Comparison of ENCODE assay signal across 9 mouse cellular contexts in genomic region chr4:136876971-136877370, GRCm38 (mm10). TPM values are rescaled to one million over a fixed set of nuclear protein-coding genes. Genes with fewer than 3 reads are reported as not detected.
DNase-seq lines count a peak whose midpoint lies in the region; ATAC-seq and TF ChIP-seq lines count a peak whose summit lies in the region.
"Had no signal": no experiment of that assay in that cellular context is flagged by ENCODE, and none has a peak within 500 bp of the region (broad histone marks: within the 10 kb centered on the region; RNA-seq: fewer than 3 reads in every experiment).

No protein-coding gene starts in this region.

- in situ Hi-C loops in CH12.LX (cut with MboI; ENCODE audit: low pct_ligation_motif_present, low pct_unique_long_range_greater_than_20kb, low sequenced_read_pairs) = loop anchor here (5.0 kb wide), 1 partner anchor 35 kb away; no protein-coding TSS in a partner anchor

- no peak overlapping the region for H3K4me2 ChIP-seq in CH12.LX (ENCODE audit: insufficient read depth, low read depth, poor library complexity, severe bottlenecking)

- peak; percentile 83 for TF ChIP-seq RAD21 in CH12.LX (IDR thresholded peaks at IDR 0.05; ENCODE audit: low read depth, low read length)

- H3K36me3 ChIP-seq in CH12.LX (replicated peaks in 1 of 2; ENCODE audit: control insufficient read depth in 1 of 2, insufficient read depth in 1 of 2, low read length in 1 of 2) = no peaks in the 10 kb centered on the region

- ATAC-seq in frontal cortex, adult (ENCODE audit: low TSS enrichment) = peak; percentile 62; the same call in 1 of the 2 replicates

- DNase-seq in heart, adult 11 months = peak; percentile 82
- DNase-seq in heart, adult 9 months (ENCODE audit: low spot score in 2 of 2) = no peak
- DNase-seq in CH12.LX (ENCODE audit: extremely low read depth) = peak; percentile 36
- peak; percentile 26 to 37 for DNase-seq in cerebellum, adult 2 months
- peak; percentile 83 to 85 for DNase-seq in kidney, postnatal 4 days
- DNase-seq in ovary, postnatal 14 days (ENCODE audit: low spot score) = peak; percentile 62
- DNase-seq in spleen, adult 12 weeks (ENCODE audit: low spot score) = no peak

- TF ChIP-seq EP300 in CH12.LX (IDR thresholded peaks at IDR 0.05; ENCODE audit: low read length) = no peak

- peaks cover 83% of the 10 kb centered on the region for H3K27me3 ChIP-seq in CH12.LX (replicated peaks)
- no peaks in the 10 kb centered on the region for H3K27me3 ChIP-seq in cerebellum, adult 2 months (ENCODE audit: control insufficient read depth, insufficient read depth, low read length)

- H3K79me2 ChIP-seq in CH12.LX (replicated peaks; ENCODE audit: control insufficient read depth, extremely low read depth, insufficient read depth, poor library complexity, severe bottlenecking) = no peaks in the 10 kb centered on the region

- H3K4me1 ChIP-seq in CH12.LX (ENCODE audit: control insufficient read depth in 1 of 2, insufficient read depth in 2 of 2) = 0 out of 4 replicates have a peak, but pooled peaks cover 0 to 3% of the 10 kb centered on the region in 2 experiments
- H3K4me1 ChIP-seq in cerebellum, adult 2 months (ENCODE audit: control insufficient read depth, insufficient read depth, low read length) = no peaks in the 10 kb centered on the region

- no peak for TF ChIP-seq POLR2A in CH12.LX (IDR thresholded peaks at IDR 0.05; ENCODE audit: low read depth, low read length)
- no peak for TF ChIP-seq POLR2A in cerebellum, adult 2 months (IDR thresholded peaks at IDR 0.05; ENCODE audit: borderline replicate concordance, insufficient read depth, low read length)

- no peak overlapping the region for H3K27ac ChIP-seq in CH12.LX (ENCODE audit: insufficient read depth, low read depth)
- no peak overlapping the region for H3K27ac ChIP-seq in cerebellum, adult 2 months (ENCODE audit: insufficient read depth, low read length)

- no peak overlapping the region for H3K9ac ChIP-seq in CH12.LX (ENCODE audit: insufficient read depth, low read depth)

- dilution Hi-C loops in CH12.LX (cut with MboI; ENCODE audit: extremely low pct_ligation_motif_present, extremely low pct_unique_long_range_greater_than_20kb, low sequenced_read_pairs) = no loop called here

- H3K9me3 ChIP-seq in CH12.LX (replicated peaks; ENCODE audit: low read length) = peaks cover 3% of the 10 kb centered on the region

- 16% methylated on average over 7 of the region's 7 CpGs for WGBS in cerebellum, adult 2 months

- TF ChIP-seq CTCF in CH12.LX (conservative IDR thresholded peaks at IDR 0.05 in 1 of 2, IDR thresholded peaks at IDR 0.05 in 1 of 2; ENCODE audit: low read depth in 2 of 2, low read length in 2 of 2) = peak; percentile 11 to 81; a peak in 2 of 4 replicates
- peak; percentile 59 for TF ChIP-seq CTCF in cerebellum, adult 2 months (IDR thresholded peaks at IDR 0.05; ENCODE audit: borderline replicate concordance, insufficient read depth, low read depth, low read length)

- H3K4me3 ChIP-seq in CH12.LX (replicated peaks in 1 of 3; ENCODE audit: low read depth in 2 of 3, low read length in 2 of 3, poor library complexity in 1 of 3) = no peak overlapping the region
- H3K4me3 ChIP-seq in cerebellum, adult 2 months (replicated peaks; ENCODE audit: insufficient read depth, low read depth, low read length) = no peak overlapping the region

TF ChIP-seq in CH12.LX, 34 proteins besides CTCF, POLR2A, EP300 and RAD21:
- TF ChIP-seq SMC3 (IDR thresholded peaks at IDR 0.05; ENCODE audit: low read depth, low read length) (peak; percentile 84), MEF2A (IDR thresholded peaks at IDR 0.05; ENCODE audit: borderline replicate concordance, low read depth, low read length) (no peak)

RNA-seq across cellular contexts. Expression of gene C1qb, which starts 9.0 kb away (rescaled TPM):
- total RNA-seq in CH12.LX (2012; rRNA removed) (not detected in 2 replicates), CH12.LX (2014; rRNA removed) (not detected in 2 replicates)
- polyA plus RNA-seq in CH12.LX (2012; ENCODE audit: insufficient read length, low read depth) = not detected in 2 replicates
- polyA plus RNA-seq in cerebellum, adult 2 months (2012; rRNA removed) = 41.8 and 46.8 TPM in 2 replicates
- total RNA-seq: neutrophil, adult 5-6 weeks had no signal

RNA-seq across cellular contexts. Expression of gene C1qc, which starts 15.9 kb away (rescaled TPM):
- not detected in 2 replicates for total RNA-seq in CH12.LX (2012; rRNA removed)
- not detected in 2 replicates for total RNA-seq in CH12.LX (2014; rRNA removed)
- polyA plus RNA-seq in CH12.LX (2012; ENCODE audit: insufficient read length, low read depth) = not detected in 2 replicates
- 26.6 and 28.6 TPM in 2 replicates for polyA plus RNA-seq in cerebellum, adult 2 months (2012; rRNA removed)
- total RNA-seq: neutrophil, adult 5-6 weeks had no signal

RNA-seq across cellular contexts. Expression of gene C1qa, which starts 21.6 kb away (rescaled TPM):
- total RNA-seq in CH12.LX (2012; rRNA removed) = not detected in 2 replicates
- total RNA-seq in CH12.LX (2014; rRNA removed) = not detected in 2 replicates
- not detected in 2 replicates for polyA plus RNA-seq in CH12.LX (2012; ENCODE audit: insufficient read length, low read depth)
- polyA plus RNA-seq in cerebellum, adult 2 months (2012; rRNA removed) = 30.2 and 34.0 TPM in 2 replicates
- total RNA-seq: neutrophil, adult 5-6 weeks had no signal

RNA-seq across cellular contexts. Expression of gene Ephb2, which starts 41.2 kb away (rescaled TPM):
- total RNA-seq in CH12.LX (2012; rRNA removed) (0.04 and 0.08 TPM in 2 replicates), CH12.LX (2014; rRNA removed) (not detected in 2 replicates)
- 0.14 TPM in 1 of 2 replicates, not detected in the other for polyA plus RNA-seq in CH12.LX (2012; ENCODE audit: insufficient read length, low read depth)
- polyA plus RNA-seq in cerebellum, adult 2 months (2012; rRNA removed) = 29.1 and 35.4 TPM in 2 replicates
- total RNA-seq: neutrophil, adult 5-6 weeks had no signal

Comparison
In these comparisons a context has a peak if more than half of its experiments do, and no peak if none do; other contexts are left out.
1. DNase-seq: peak in heart, adult 11 months (single experiment), CH12.LX (single experiment), cerebellum, adult 2 months (2 of 2), kidney, postnatal 4 days (2 of 2) and ovary, postnatal 14 days (single experiment); none in heart, adult 9 months (0 of 2) and spleen, adult 12 weeks (single experiment).
2. RNA of gene C1qb, which starts 9.0 kb away (polyA plus RNA-seq): 41.8 to 46.8 TPM in cerebellum, adult 2 months; not detected in CH12.LX; every median in the first group is over 10 times any median in the second.
3. RNA of gene C1qc, which starts 15.9 kb away (polyA plus RNA-seq): 26.6 to 28.6 TPM in cerebellum, adult 2 months; not detected in CH12.LX; every median in the first group is over 10 times any median in the second.
4. RNA of gene C1qa, which starts 21.6 kb away (polyA plus RNA-seq): 30.2 to 34.0 TPM in cerebellum, adult 2 months; not detected in CH12.LX; every median in the first group is over 10 times any median in the second.